Mouse (Mus musculus): ENCODE measurements around the gene Eif1ad.

Eif1ad gene

GRCm38 (mm10) chr19:5419630-5420029, 53.1 kb downstream of the Eif1ad start:
- no peak for DNase-seq (ENCODE audit: low spot score)

GRCm38 (mm10) chr19:5420579-5420978, 54.0 kb downstream of the Eif1ad start:
- DNase-seq (ENCODE audit: low spot score), result no peak

Data from urinary bladder, postnatal 14 days (tissue).